Mouse (Mus musculus) thymus, adult 2 months (tissue): ENCODE measurements at regions not wholly inside any gene's neighbourhood (a gene's known extent, or its start where the extent isn't known, plus 50 kb on each side); places are given as distances from the start of the nearest gene placed in this dataset.

Experiments used
- CTCF ChIP-seq: fragments of 200-500 bp; IDR thresholded peaks from 2 replicates; pipeline ENCODE4 v1.5.1; 2012; ENCODE audit warnings: mild to moderate bottlenecking, control low read depth, low read length, moderate library complexity, borderline replicate concordance; ENCODE audit not compliant: control insufficient read depth, poor library complexity, insufficient read depth; ENCODE audit errors: extremely low read depth
- POLR2A ChIP-seq: fragments of 200-500 bp; IDR thresholded peaks from 2 replicates; pipeline ENCODE4 v1.6.1; 2012; ENCODE audit warnings: mild to moderate bottlenecking, low read length, control low read depth, moderate library complexity; ENCODE audit not compliant: control insufficient read depth, poor library complexity, insufficient read depth; ENCODE audit errors: extremely low read depth

- TF ChIP-seq CTCF, result no peak
- no peak for TF ChIP-seq POLR2A
Measured at GRCm38 (mm10) chr9:71404396-71405135, 81.2 kb downstream of the Polr2m start.
